Mouse (Mus musculus): ENCODE measurements at regions not wholly inside any gene's neighbourhood (a gene's known extent, or its start where the extent isn't known, plus 50 kb on each side); places are given as distances from the start of the nearest gene placed in this dataset.

- WGBS = 76% methylated on average over 19 of the region's 19 CpGs
- ATAC-seq (ENCODE audit: low FRiP score) = no peak
These were observed 170.8 kb downstream of the Maf start for GRCm38 (mm10) chr8:115536554-115537346.

GRCm38 (mm10) chr8:115536001-115536400 lies 171.6 kb downstream of the Maf start:
- Histone ChIP-seq H3K4me1 (ENCODE audit: control insufficient read depth, insufficient read depth, low read length) (no peaks in the 10 kb centered on the region; the same call in 1 of the 2 replicates), H3K36me3 (ENCODE audit: control insufficient read depth, insufficient read depth, low read length) (no peaks in the 10 kb centered on the region), H3K27ac (ENCODE audit: low read depth, low read length) (no peak overlapping the region), H3K9me3 (ENCODE audit: control insufficient read depth, low read length) (no peaks in the 10 kb centered on the region), H3K4me3 (ENCODE audit: low read depth, low read length) (no peak overlapping the region), H3K27me3 (ENCODE audit: control insufficient read depth, insufficient read depth, low read length) (no peaks in the 10 kb centered on the region), H3K9ac (ENCODE audit: low read length) (no peak overlapping the region), H3K4me2 (no peak overlapping the region)
- DNase-seq (ENCODE audit: low spot score, missing footprints) = no peak
- no peak for ATAC-seq (ENCODE audit: low FRiP score)
- 87% methylated on average over 8 of the region's 8 CpGs for WGBS

More at GRCm38 (mm10) chr8:115536554-115537346, 170.8 kb downstream of the Maf start:
- no peaks in the 10 kb centered on the region for H3K27me3 ChIP-seq (ENCODE audit: control insufficient read depth, insufficient read depth, low read length)
- H3K9ac ChIP-seq (ENCODE audit: low read length) = no peak overlapping the region
- H3K36me3 ChIP-seq (ENCODE audit: control insufficient read depth, insufficient read depth, low read length) = no peaks in the 10 kb centered on the region
- DNase-seq (ENCODE audit: low spot score, missing footprints) = no peak
- no peak overlapping the region for H3K27ac ChIP-seq (ENCODE audit: low read depth, low read length)
- H3K4me1 ChIP-seq (ENCODE audit: control insufficient read depth, insufficient read depth, low read length) = no peaks in the 10 kb centered on the region; the same call in 1 of the 2 replicates
- H3K4me3 ChIP-seq (ENCODE audit: low read depth, low read length) = no peak overlapping the region
- no peak overlapping the region for H3K4me2 ChIP-seq
- no peaks in the 10 kb centered on the region for H3K9me3 ChIP-seq (ENCODE audit: control insufficient read depth, low read length)

GRCm38 (mm10) chr8:115534030-115534429 lies 173.6 kb downstream of the Maf start:
- ATAC-seq (ENCODE audit: low FRiP score) = no peak
- H3K27me3 ChIP-seq (ENCODE audit: control insufficient read depth, insufficient read depth, low read length) = no peaks in the 10 kb centered on the region
- H3K4me2 ChIP-seq = no peak overlapping the region
- H3K36me3 ChIP-seq (ENCODE audit: control insufficient read depth, insufficient read depth, low read length) = no peaks in the 10 kb centered on the region
- no peak for DNase-seq (ENCODE audit: low spot score, missing footprints)
- H3K4me3 ChIP-seq (ENCODE audit: low read depth, low read length) = no peak overlapping the region
- H3K9me3 ChIP-seq (ENCODE audit: control insufficient read depth, low read length) = no peaks in the 10 kb centered on the region
- WGBS = 67% methylated on average over 2 of the region's 2 CpGs
- H3K27ac ChIP-seq (ENCODE audit: low read depth, low read length) = no peak overlapping the region
- no peak overlapping the region for H3K9ac ChIP-seq (ENCODE audit: low read length)
- H3K4me1 ChIP-seq (ENCODE audit: control insufficient read depth, insufficient read depth, low read length) = no peaks in the 10 kb centered on the region; the same call in 1 of the 2 replicates

- no peaks in the 10 kb centered on the region for H3K27me3 ChIP-seq (ENCODE audit: control insufficient read depth, insufficient read depth, low read length)
- ATAC-seq (ENCODE audit: low FRiP score) = no peak
- no peak overlapping the region for H3K4me2 ChIP-seq
- H3K4me3 ChIP-seq (ENCODE audit: low read depth, low read length) = no peak overlapping the region
- no peak for DNase-seq (ENCODE audit: low spot score, missing footprints)
- no peaks in the 10 kb centered on the region for H3K9me3 ChIP-seq (ENCODE audit: control insufficient read depth, low read length)
- H3K4me1 ChIP-seq (ENCODE audit: control insufficient read depth, insufficient read depth, low read length) = no peaks in the 10 kb centered on the region; the same call in 1 of the 2 replicates
- H3K9ac ChIP-seq (ENCODE audit: low read length) = no peak overlapping the region
- no peaks in the 10 kb centered on the region for H3K36me3 ChIP-seq (ENCODE audit: control insufficient read depth, insufficient read depth, low read length)
- H3K27ac ChIP-seq (ENCODE audit: low read depth, low read length) = no peak overlapping the region
- 95% methylated on average over 6 of the region's 6 CpGs for WGBS
These were observed 176.3 kb downstream of the Maf start for GRCm38 (mm10) chr8:115531343-115531742.

GRCm38 (mm10) chr8:115529568-115530342 lies 177.8 kb downstream of the Maf start:
- no peak for DNase-seq (ENCODE audit: low spot score, missing footprints)
- Histone ChIP-seq H3K27me3 (ENCODE audit: control insufficient read depth, insufficient read depth, low read length) (no peaks in the 10 kb centered on the region), H3K9ac (ENCODE audit: low read length) (no peak overlapping the region), H3K9me3 (ENCODE audit: control insufficient read depth, low read length) (no peaks in the 10 kb centered on the region), H3K4me2 (no peak overlapping the region), H3K27ac (ENCODE audit: low read depth, low read length) (no peak overlapping the region), H3K36me3 (ENCODE audit: control insufficient read depth, insufficient read depth, low read length) (no peaks in the 10 kb centered on the region), H3K4me1 (ENCODE audit: control insufficient read depth, insufficient read depth, low read length) (no peaks in the 10 kb centered on the region; the same call in 1 of the 2 replicates), H3K4me3 (ENCODE audit: low read depth, low read length) (no peak overlapping the region)
- 45% methylated on average over 14 of the region's 14 CpGs for WGBS
- no peak for ATAC-seq (ENCODE audit: low FRiP score)

GRCm38 (mm10) chr8:115528879-115529278 lies 178.7 kb downstream of the Maf start:
- H3K4me2 ChIP-seq = no peak overlapping the region
- H3K4me1 ChIP-seq (ENCODE audit: control insufficient read depth, insufficient read depth, low read length) = no peaks in the 10 kb centered on the region; the same call in 1 of the 2 replicates
- 93% methylated on average over 11 of the region's 11 CpGs for WGBS
- DNase-seq (ENCODE audit: low spot score, missing footprints) (no peak), ATAC-seq (ENCODE audit: low FRiP score) (no peak)
- H3K9me3 ChIP-seq (ENCODE audit: control insufficient read depth, low read length) = no peaks in the 10 kb centered on the region
- no peak overlapping the region for H3K27ac ChIP-seq (ENCODE audit: low read depth, low read length)
- no peaks in the 10 kb centered on the region for H3K36me3 ChIP-seq (ENCODE audit: control insufficient read depth, insufficient read depth, low read length)
- no peaks in the 10 kb centered on the region for H3K27me3 ChIP-seq (ENCODE audit: control insufficient read depth, insufficient read depth, low read length)
- H3K4me3 ChIP-seq (ENCODE audit: low read depth, low read length) = no peak overlapping the region
- H3K9ac ChIP-seq (ENCODE audit: low read length) = no peak overlapping the region

- Histone ChIP-seq H3K4me2 (no peak overlapping the region), H3K9ac (ENCODE audit: low read length) (no peak overlapping the region), H3K4me1 (ENCODE audit: control insufficient read depth, insufficient read depth, low read length) (no peaks in the 10 kb centered on the region), H3K27me3 (ENCODE audit: control insufficient read depth, insufficient read depth, low read length) (no peaks in the 10 kb centered on the region), H3K27ac (ENCODE audit: low read depth, low read length) (no peak overlapping the region), H3K9me3 (ENCODE audit: control insufficient read depth, low read length) (no peaks in the 10 kb centered on the region), H3K36me3 (ENCODE audit: control insufficient read depth, insufficient read depth, low read length) (no peaks in the 10 kb centered on the region), H3K4me3 (ENCODE audit: low read depth, low read length) (no peak overlapping the region)
- no peak for ATAC-seq (ENCODE audit: low FRiP score)
- 90% methylated on average over 8 of the region's 8 CpGs for WGBS
- DNase-seq (ENCODE audit: low spot score, missing footprints) = no peak
These were observed 182.4 kb downstream of the Maf start for GRCm38 (mm10) chr8:115525149-115525548.

- 88% methylated on average over 8 of the region's 8 CpGs for WGBS
- no peaks in the 10 kb centered on the region for H3K27me3 ChIP-seq (ENCODE audit: control insufficient read depth, insufficient read depth, low read length)
- ATAC-seq (ENCODE audit: low FRiP score) = no peak
These were observed 182.9 kb downstream of the Maf start for GRCm38 (mm10) chr8:115524713-115525112.

GRCm38 (mm10) chr8:115522527-115522926 lies 185.1 kb downstream of the Maf start:
- Histone ChIP-seq H3K4me2 (no peak overlapping the region), H3K36me3 (ENCODE audit: control insufficient read depth, insufficient read depth, low read length) (no peaks in the 10 kb centered on the region), H3K4me1 (ENCODE audit: control insufficient read depth, insufficient read depth, low read length) (no peaks in the 10 kb centered on the region), H3K4me3 (ENCODE audit: low read depth, low read length) (no peak overlapping the region), H3K27me3 (ENCODE audit: control insufficient read depth, insufficient read depth, low read length) (no peaks in the 10 kb centered on the region), H3K9ac (ENCODE audit: low read length) (no peak overlapping the region), H3K9me3 (ENCODE audit: control insufficient read depth, low read length) (no peaks in the 10 kb centered on the region), H3K27ac (ENCODE audit: low read depth, low read length) (no peak overlapping the region)
- DNase-seq (ENCODE audit: low spot score, missing footprints) (no peak), ATAC-seq (ENCODE audit: low FRiP score) (no peak)
- 53% methylated on average over 5 of the region's 5 CpGs for WGBS

More at GRCm38 (mm10) chr8:115524713-115525112, 182.9 kb downstream of the Maf start:
- Histone ChIP-seq H3K36me3 (ENCODE audit: control insufficient read depth, insufficient read depth, low read length) (no peaks in the 10 kb centered on the region), H3K27ac (ENCODE audit: low read depth, low read length) (no peak overlapping the region), H3K4me1 (ENCODE audit: control insufficient read depth, insufficient read depth, low read length) (no peaks in the 10 kb centered on the region), H3K9ac (ENCODE audit: low read length) (no peak overlapping the region), H3K4me3 (ENCODE audit: low read depth, low read length) (no peak overlapping the region), H3K4me2 (no peak overlapping the region), H3K9me3 (ENCODE audit: control insufficient read depth, low read length) (no peaks in the 10 kb centered on the region)
- DNase-seq (ENCODE audit: low spot score, missing footprints) = no peak
